Mouse (Mus musculus): ENCODE results near the gene Irf6.

DNA sequence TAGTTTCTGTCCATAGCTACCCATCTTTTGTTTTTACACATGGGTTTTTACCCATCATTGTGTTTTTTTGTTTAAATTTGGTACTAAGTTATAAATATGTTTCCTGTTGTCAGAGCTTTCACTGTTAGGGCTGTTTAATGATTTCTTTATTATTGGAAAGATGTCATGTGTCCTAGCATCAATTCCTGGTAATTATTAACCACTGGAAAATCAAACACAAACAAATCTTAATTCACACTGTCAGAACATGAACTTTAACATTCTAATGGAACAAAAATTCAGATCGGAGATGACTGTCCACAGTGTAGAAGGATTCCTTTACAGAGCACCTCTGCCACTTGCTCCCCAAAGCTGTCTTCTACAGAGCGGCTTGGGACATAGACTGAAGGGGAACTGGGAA lies 52.5 kb downstream of the Irf6 start:
- no peak for TF ChIP-seq CTCF (IDR thresholded peaks at IDR 0.05; ENCODE audit: borderline replicate concordance, extremely low read depth, insufficient read depth, insufficient read length)
- no peak for TF ChIP-seq POLR2A (IDR thresholded peaks at IDR 0.05; ENCODE audit: borderline replicate concordance, extremely low read depth, insufficient read depth, insufficient read length, poor library complexity, severe bottlenecking)

Data from brain, embryonic 14.5 days (tissue).